Mouse (Mus musculus) forebrain, embryonic 14.5 days (tissue): ENCODE measurements around the gene Nap1l1. TPM values are rescaled to one million over a fixed set of nuclear protein-coding genes. Genes with fewer than 3 reads are reported as not detected.
A peak's percentile ranks its signal among the peaks of the same experiment; 100 is the strongest.

Experiments
- ATAC-seq: fragments of 200-750 bp; cut with Nextera tagmentation; 2 replicates; pipeline ENCODE4 v1.8.0; 2017; ENCODE audit warnings: mild to moderate bottlenecking, moderate library complexity
- DNase-seq: peaks from one replicate; pipeline ENCODE4 v3.0.0-alpha.2; 2015; ENCODE audit warnings: low spot score
- H3K27ac ChIP-seq: fragments of 300-500 bp; sonication (generic); 2 replicates; pipeline ENCODE4 v1.5.1; 2014; ENCODE audit warnings: low read depth, mild to moderate bottlenecking, control low read depth, low read length, moderate library complexity
- H3K27me3 ChIP-seq: fragments of 300-500 bp; sonication (generic); replicated peaks from 2 replicates; pipeline ENCODE4 v1.6.1; 2014; ENCODE audit warnings: low read length, control low read depth, mixed read lengths; ENCODE audit not compliant: control insufficient read depth, insufficient read depth
- H3K36me3 ChIP-seq: fragments of 300-500 bp; sonication (generic); 2 replicates; pipeline ENCODE4 v1.6.1; 2014; ENCODE audit warnings: low read length, control low read depth; ENCODE audit not compliant: control insufficient read depth, insufficient read depth
- H3K4me1 ChIP-seq: fragments of 300-500 bp; sonication (generic); 2 replicates; pipeline ENCODE4 v1.6.1; 2014; ENCODE audit warnings: antibody characterized with exemption, low read length, control low read depth; ENCODE audit not compliant: control insufficient read depth, insufficient read depth
- H3K4me2 ChIP-seq: fragments of 300-500 bp; sonication (generic); 2 replicates; pipeline ENCODE4 v1.6.1; 2014; ENCODE audit warnings: mild to moderate bottlenecking, control low read depth, low read length
- H3K4me3 ChIP-seq: fragments of 300-500 bp; sonication (generic); 2 replicates; pipeline ENCODE4 v1.5.1; 2014; ENCODE audit warnings: low read depth, low read length, control low read depth
- H3K9ac ChIP-seq: fragments of 300-500 bp; sonication (generic); 2 replicates; pipeline ENCODE4 v1.6.1; 2014; ENCODE audit warnings: mild to moderate bottlenecking, low read length, control low read depth, moderate library complexity
- H3K9me3 ChIP-seq: fragments of 300-500 bp; sonication (generic); replicated peaks from 2 replicates; pipeline ENCODE4 v1.6.1; 2016; ENCODE audit warnings: low read length, control low read depth, mixed read lengths; ENCODE audit not compliant: control insufficient read depth
- WGBS: fragments of 180-500 bp; shearing (Covaris S2); extraction: QIAGEN DNeasy Blood & Tissue Kit; methylation state at CpG from one replicate; pipeline ENCODE4 v1.1.7; 2014; 5-methylcytosine and 5-hydroxymethylcytosine counted together
- polyA plus RNA-seq: library from polyadenylated mRNA; unstranded; fragments of >200 nt; fragmentation: Nextera tagmentation; extraction: Ambion mirVana; gene quantifications from 2 replicates; pipeline ENCODE4 v1.2.1, GENCODE M21; 2014

Gene Nap1l1
- polyA plus RNA-seq, 1 experiment from 2014 or later: 238 TPM

- H3K27ac ChIP-seq: no peak overlapping the region
- no peak overlapping the region for H3K4me2 ChIP-seq
- no peak overlapping the region for H3K9ac ChIP-seq
- no peaks in the 10 kb centered on the region for H3K9me3 ChIP-seq
- 90% methylated on average over 17 of the region's 17 CpGs for WGBS
- ATAC-seq (no peak), DNase-seq (no peak)
- H3K4me3 ChIP-seq: no peak overlapping the region
- H3K27me3 ChIP-seq: no peaks in the 10 kb centered on the region
- no peaks in the 10 kb centered on the region for H3K36me3 ChIP-seq
- peaks cover 8% of the 10 kb centered on the region; the same call in 1 of the 2 replicates for H3K4me1 ChIP-seq
Observed at GRCm38 (mm10) chr10:111515071-111516010, 42.3 kb downstream of the Nap1l1 start.

- Histone ChIP-seq H3K4me1 (peaks cover 9% of the 10 kb centered on the region; the same call in 1 of the 2 replicates), H3K36me3 (no peaks in the 10 kb centered on the region), H3K4me3 (no peak overlapping the region), H3K4me2 (no peak overlapping the region), H3K27ac (no peak overlapping the region), H3K9me3 (no peaks in the 10 kb centered on the region), H3K9ac (no peak overlapping the region), H3K27me3 (no peaks in the 10 kb centered on the region)
- DNase-seq (no peak), ATAC-seq (no peak)
- WGBS: 77% methylated on average over 13 of the region's 13 CpGs
Observed at GRCm38 (mm10) chr10:111516172-111516588, 43.2 kb downstream of the Nap1l1 start.

GRCm38 (mm10) chr10:111516804-111517436 is 43.9 kb downstream of the Nap1l1 start:
- H3K4me1 ChIP-seq: peaks cover 9% of the 10 kb centered on the region; the same call in 1 of the 2 replicates
- no peak overlapping the region for H3K4me2 ChIP-seq
- 87% methylated on average over 8 of the region's 8 CpGs for WGBS
- H3K9ac ChIP-seq: no peak overlapping the region
- no peaks in the 10 kb centered on the region for H3K9me3 ChIP-seq
- no peak overlapping the region for H3K4me3 ChIP-seq
- ATAC-seq (no peak), DNase-seq (no peak)
- H3K27me3 ChIP-seq: no peaks in the 10 kb centered on the region
- H3K36me3 ChIP-seq: no peaks in the 10 kb centered on the region
- H3K27ac ChIP-seq: no peak overlapping the region

- no peak for ATAC-seq
- H3K9me3 ChIP-seq: no peaks in the 10 kb centered on the region
- WGBS: 90% methylated on average over 4 of the region's 4 CpGs
Observed at GRCm38 (mm10) chr10:111518350-111518749, 45.3 kb downstream of the Nap1l1 start.

GRCm38 (mm10) chr10:111519620-111520370 is 46.8 kb downstream of the Nap1l1 start:
- Histone ChIP-seq H3K36me3 (no peaks in the 10 kb centered on the region), H3K27ac (peak overlapping the region; percentile 50; the same call in 1 of the 2 replicates), H3K27me3 (no peaks in the 10 kb centered on the region), H3K4me1 (peaks cover 9% of the 10 kb centered on the region; the same call in 1 of the 2 replicates), H3K4me2 (peak overlapping the region; percentile 45), H3K9ac (peak overlapping the region; percentile 48; the same call in 1 of the 2 replicates), H3K4me3 (peak overlapping the region; percentile 11), H3K9me3 (no peaks in the 10 kb centered on the region)
- 44% methylated on average over 24 of the region's 24 CpGs for WGBS
- ATAC-seq: peak; percentile 70
- DNase-seq: peak; percentile 48

More at GRCm38 (mm10) chr10:111518350-111518749, 45.3 kb downstream of the Nap1l1 start:
- H3K36me3 ChIP-seq: no peaks in the 10 kb centered on the region
- no peak overlapping the region for H3K27ac ChIP-seq
- DNase-seq: no peak
- no peak overlapping the region for H3K9ac ChIP-seq
- peaks cover 9% of the 10 kb centered on the region; the same call in 1 of the 2 replicates for H3K4me1 ChIP-seq
- H3K27me3 ChIP-seq: no peaks in the 10 kb centered on the region
- no peak overlapping the region for H3K4me2 ChIP-seq
- no peak overlapping the region for H3K4me3 ChIP-seq

GRCm38 (mm10) chr10:111520621-111521020 is 47.6 kb downstream of the Nap1l1 start:
- ATAC-seq: peak; percentile 68
- Histone ChIP-seq H3K27ac (peak overlapping the region; percentile 50; the same call in 1 of the 2 replicates), H3K4me2 (no peak overlapping the region)

GRCm38 (mm10) chr10:111521636-111522035 is 48.6 kb downstream of the Nap1l1 start:
- H3K9me3 ChIP-seq: no peaks in the 10 kb centered on the region
- no peak overlapping the region for H3K27ac ChIP-seq
- no peak for DNase-seq
- no peaks in the 10 kb centered on the region for H3K36me3 ChIP-seq
- ATAC-seq: no peak
- 68% methylated on average over 4 of the region's 4 CpGs for WGBS
- no peak overlapping the region for H3K4me3 ChIP-seq
- H3K4me2 ChIP-seq: no peak overlapping the region
- H3K4me1 ChIP-seq: peaks cover 9% of the 10 kb centered on the region
- no peak overlapping the region for H3K9ac ChIP-seq
- H3K27me3 ChIP-seq: no peaks in the 10 kb centered on the region

More at GRCm38 (mm10) chr10:111520621-111521020, 47.6 kb downstream of the Nap1l1 start:
- Histone ChIP-seq H3K4me1 (peaks cover 9% of the 10 kb centered on the region; the same call in 1 of the 2 replicates), H3K4me3 (no peak overlapping the region), H3K9ac (no peak overlapping the region), H3K27me3 (no peaks in the 10 kb centered on the region), H3K36me3 (no peaks in the 10 kb centered on the region), H3K9me3 (no peaks in the 10 kb centered on the region)
- peak; percentile 61 for DNase-seq
- 52% methylated on average over 3 of the region's 3 CpGs for WGBS

GRCm38 (mm10) chr10:111522230-111522629 is 49.2 kb downstream of the Nap1l1 start:
- H3K4me1 ChIP-seq: peaks cover 11% of the 10 kb centered on the region
- no peaks in the 10 kb centered on the region for H3K9me3 ChIP-seq
- ATAC-seq: no peak
- no peak overlapping the region for H3K9ac ChIP-seq
- 79% methylated on average over 4 of the region's 4 CpGs for WGBS
- H3K27ac ChIP-seq: no peak overlapping the region
- H3K4me3 ChIP-seq: no peak overlapping the region
- H3K36me3 ChIP-seq: no peaks in the 10 kb centered on the region
- no peak overlapping the region for H3K4me2 ChIP-seq
- H3K27me3 ChIP-seq: no peaks in the 10 kb centered on the region
- DNase-seq: no peak
